Mouse (Mus musculus) hindbrain, embryonic 11.5 days (tissue): ENCODE data around the gene Sema5b. TPM values are rescaled to one million over a fixed set of nuclear protein-coding genes. Genes with fewer than 3 reads are reported as not detected.

Experiments used
- ATAC-seq: fragments of 200-750 bp; cut with Nextera tagmentation; 2 replicates; pipeline ENCODE4 v1.8.0; 2017; ENCODE audit warnings: mild to moderate bottlenecking, moderate TSS enrichment, moderate library complexity; ENCODE audit not compliant: low FRiP score
- DNase-seq: peaks from one replicate; pipeline ENCODE4 v3.0.0-alpha.2; 2015; ENCODE audit warnings: low spot score
- H3K27ac ChIP-seq: fragments of 300-500 bp; sonication (generic); 2 replicates; pipeline ENCODE4 v1.5.1; 2014; ENCODE audit warnings: mild to moderate bottlenecking, low read depth, low read length
- H3K27me3 ChIP-seq: fragments of 300-500 bp; sonication (generic); 2 replicates; pipeline ENCODE4 v1.6.1; 2014; ENCODE audit warnings: mild to moderate bottlenecking, low read length, moderate library complexity, mixed read lengths; ENCODE audit not compliant: control insufficient read depth, insufficient read depth
- H3K36me3 ChIP-seq: fragments of 300-500 bp; sonication (generic); 2 replicates; pipeline ENCODE4 v1.6.1; 2014; ENCODE audit warnings: mild to moderate bottlenecking, low read length, moderate library complexity, mixed read lengths; ENCODE audit not compliant: control insufficient read depth, insufficient read depth
- H3K4me1 ChIP-seq: fragments of 300-500 bp; sonication (generic); replicated peaks from 2 replicates; pipeline ENCODE4 v1.6.1; 2014; ENCODE audit warnings: low read length, mixed read lengths; ENCODE audit not compliant: control insufficient read depth, insufficient read depth
- H3K4me2 ChIP-seq: fragments of 300-500 bp; sonication (generic); replicated peaks from 2 replicates; pipeline ENCODE4 v1.6.1; 2014; ENCODE audit warnings: mild to moderate bottlenecking, low read depth, low read length
- H3K4me3 ChIP-seq: fragments of 300-500 bp; sonication (generic); 2 replicates; pipeline ENCODE4 v1.5.1; 2014; ENCODE audit warnings: low read depth, low read length
- H3K9ac ChIP-seq: fragments of 300-500 bp; sonication (generic); 2 replicates; pipeline ENCODE4 v1.6.1; 2014; ENCODE audit warnings: low read depth, low read length
- H3K9me3 ChIP-seq: fragments of 300-500 bp; sonication (generic); 2 replicates; pipeline ENCODE4 v1.6.1; 2016; ENCODE audit warnings: low read length; ENCODE audit not compliant: control insufficient read depth
- WGBS: fragments of 180-500 bp; shearing (Covaris S2); extraction: QIAGEN DNeasy Blood & Tissue Kit; methylation state at CpG from one replicate; pipeline ENCODE4 v1.1.7; 2014; 5-methylcytosine and 5-hydroxymethylcytosine counted together
- polyA plus RNA-seq: library from polyadenylated mRNA; unstranded; fragments of >200 nt; fragmentation: Nextera tagmentation; extraction: Ambion mirVana; gene quantifications from 2 replicates; pipeline ENCODE4 v1.2.1, GENCODE M21; 2014

The Sema5b gene
- polyA plus RNA-seq, 1 experiment from 2014 or later: 30.1 TPM

DNA sequence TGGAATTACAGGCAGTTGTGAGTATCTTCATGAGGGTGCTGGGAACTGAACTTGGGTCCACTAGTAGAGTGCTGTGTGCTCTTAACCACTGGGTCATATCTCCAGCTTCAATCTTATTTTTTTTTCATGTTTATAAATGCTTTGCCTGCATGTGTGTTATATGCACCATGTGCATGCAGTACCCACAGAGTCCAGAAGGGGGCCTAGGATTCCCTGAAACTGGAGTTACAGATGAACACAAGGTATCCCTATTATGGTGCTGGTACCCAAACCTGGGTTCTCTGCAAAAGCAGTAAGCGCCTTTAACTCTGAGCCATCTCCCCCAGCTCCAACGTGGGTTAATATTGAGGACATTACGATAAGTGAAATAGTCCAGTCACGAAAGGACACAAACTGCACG is 52.5 kb downstream of the Sema5b start:
- H3K27ac ChIP-seq: no peak overlapping the region
- no peak overlapping the region for H3K9ac ChIP-seq
- H3K9me3 ChIP-seq: no peaks in the 10 kb centered on the region
- 100% methylated on average over 5 of the region's 5 CpGs for WGBS
- H3K36me3 ChIP-seq: no peaks in the 10 kb centered on the region
- peaks cover 27% of the 10 kb centered on the region for H3K4me1 ChIP-seq
- H3K4me3 ChIP-seq: no peak overlapping the region
- H3K4me2 ChIP-seq: no peak overlapping the region
- no peaks in the 10 kb centered on the region for H3K27me3 ChIP-seq
- ATAC-seq (no peak), DNase-seq (no peak)

- DNase-seq (no peak), ATAC-seq (peak; percentile 15; the same call in 1 of the 2 replicates)
- Histone ChIP-seq H3K27me3 (no peaks in the 10 kb centered on the region), H3K9ac (no peak overlapping the region), H3K27ac (no peak overlapping the region; the same call in 1 of the 2 replicates), H3K36me3 (no peaks in the 10 kb centered on the region), H3K4me2 (no peak overlapping the region), H3K9me3 (no peaks in the 10 kb centered on the region), H3K4me1 (peaks cover 15% of the 10 kb centered on the region), H3K4me3 (no peak overlapping the region)
- 61% methylated on average over 6 of the region's 6 CpGs for WGBS
Measured at GRCm38 (mm10) chr16:35596241-35596640, 55.3 kb downstream of the Sema5b start.

DNA sequence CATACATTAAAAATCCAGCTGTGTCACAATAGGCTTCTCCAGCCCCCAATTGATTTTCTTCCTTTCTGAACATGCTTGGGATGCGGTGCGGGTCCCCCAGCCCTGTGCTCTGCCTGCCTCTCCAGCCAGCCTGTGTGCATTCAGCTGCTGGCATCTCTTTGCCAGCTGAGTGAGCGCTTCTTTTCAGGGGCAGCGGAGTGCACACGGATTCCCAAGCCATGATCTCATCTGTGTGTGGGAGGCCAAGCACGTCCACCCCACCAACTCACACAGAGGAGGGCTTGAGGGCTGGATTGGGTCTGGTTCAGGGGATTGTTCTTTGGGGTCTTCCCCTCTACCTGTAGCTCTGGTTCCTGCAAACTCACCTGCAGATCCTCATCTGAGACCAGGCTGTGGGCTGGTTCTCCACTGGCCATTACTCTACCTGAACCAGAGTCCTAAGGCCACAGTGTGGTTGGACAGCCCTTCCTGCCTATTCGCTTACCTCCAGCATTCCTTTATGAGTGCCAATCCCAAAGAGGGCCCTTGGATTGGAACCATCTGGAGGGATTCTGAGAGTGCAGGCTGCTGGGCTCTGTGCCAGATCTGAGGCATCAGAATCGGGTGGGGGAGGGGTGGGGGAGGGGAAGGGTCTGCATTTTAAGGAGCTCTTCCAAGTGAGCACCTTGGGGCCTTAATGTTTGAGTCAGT is 55.9 kb downstream of the Sema5b start:
- Histone ChIP-seq H3K9ac (0 out of 2 replicates have a peak overlapping the region, but pooled peaks have one; percentile 12), H3K9me3 (no peaks in the 10 kb centered on the region), H3K4me1 (peaks cover 12% of the 10 kb centered on the region), H3K4me2 (no peak overlapping the region), H3K27ac (peak overlapping the region; percentile 60; the same call in 1 of the 2 replicates), H3K27me3 (no peaks in the 10 kb centered on the region), H3K36me3 (no peaks in the 10 kb centered on the region), H3K4me3 (no peak overlapping the region)
- DNase-seq: peak; percentile 55
- WGBS: 21% methylated on average over 8 of the region's 8 CpGs
- peak; percentile 46 for ATAC-seq

- Histone ChIP-seq H3K27ac (no peak overlapping the region), H3K9ac (no peak overlapping the region), H3K36me3 (no peaks in the 10 kb centered on the region), H3K4me1 (peaks cover 10% of the 10 kb centered on the region), H3K9me3 (no peaks in the 10 kb centered on the region), H3K27me3 (no peaks in the 10 kb centered on the region), H3K4me3 (no peak overlapping the region), H3K4me2 (no peak overlapping the region)
- DNase-seq (no peak), ATAC-seq (no peak)
- WGBS: 14% methylated on average over 6 of the region's 6 CpGs
Measured at GRCm38 (mm10) chr16:35597991-35598390, 57.0 kb downstream of the Sema5b start.

GRCm38 (mm10) chr16:35598802-35599201 is 57.9 kb downstream of the Sema5b start:
- no peaks in the 10 kb centered on the region for H3K27me3 ChIP-seq
- ATAC-seq: no peak
- DNase-seq: no peak
- peaks cover 10% of the 10 kb centered on the region for H3K4me1 ChIP-seq
- H3K9me3 ChIP-seq: no peaks in the 10 kb centered on the region
- H3K9ac ChIP-seq: no peak overlapping the region
- H3K4me2 ChIP-seq: no peak overlapping the region
- 64% methylated on average over 5 of the region's 5 CpGs for WGBS
- H3K36me3 ChIP-seq: no peaks in the 10 kb centered on the region
- no peak overlapping the region for H3K27ac ChIP-seq
- H3K4me3 ChIP-seq: no peak overlapping the region

DNA sequence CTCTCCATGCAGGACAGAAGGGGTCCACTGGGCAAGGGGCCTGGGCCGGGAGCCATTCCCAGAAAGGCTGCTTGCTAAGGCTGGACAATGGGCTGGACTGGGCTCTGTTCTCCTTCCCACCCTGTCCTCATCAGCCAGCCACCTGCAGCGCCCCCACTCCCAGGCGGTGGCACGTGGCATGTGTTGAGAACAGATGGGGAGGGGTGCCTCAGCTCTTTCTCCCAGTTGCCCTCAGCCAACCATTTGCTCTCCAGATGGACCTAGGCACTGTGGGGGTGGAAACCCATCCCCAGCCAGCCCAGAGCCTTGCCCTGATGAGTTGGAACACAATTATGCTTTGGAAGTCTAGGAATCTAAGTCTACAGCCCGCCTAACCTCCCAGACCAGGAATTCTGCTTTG is 59.3 kb downstream of the Sema5b start:
- Histone ChIP-seq H3K9me3 (no peaks in the 10 kb centered on the region), H3K4me2 (no peak overlapping the region), H3K27me3 (no peaks in the 10 kb centered on the region), H3K9ac (no peak overlapping the region), H3K4me3 (no peak overlapping the region), H3K4me1 (peaks cover 10% of the 10 kb centered on the region), H3K27ac (no peak overlapping the region), H3K36me3 (no peaks in the 10 kb centered on the region)
- DNase-seq (no peak), ATAC-seq (no peak)
- WGBS: 77% methylated on average over 5 of the region's 5 CpGs

- 88% methylated on average over 6 of the region's 6 CpGs for WGBS
- ATAC-seq (no peak), DNase-seq (no peak)
- no peaks in the 10 kb centered on the region for H3K9me3 ChIP-seq
- H3K4me1 ChIP-seq: peaks cover 6% of the 10 kb centered on the region
- H3K27ac ChIP-seq: no peak overlapping the region
- no peak overlapping the region for H3K4me2 ChIP-seq
- no peaks in the 10 kb centered on the region for H3K27me3 ChIP-seq
- H3K9ac ChIP-seq: no peak overlapping the region
- no peak overlapping the region for H3K4me3 ChIP-seq
- H3K36me3 ChIP-seq: no peaks in the 10 kb centered on the region
Measured at GRCm38 (mm10) chr16:35601426-35601825, 60.5 kb downstream of the Sema5b start.

DNA sequence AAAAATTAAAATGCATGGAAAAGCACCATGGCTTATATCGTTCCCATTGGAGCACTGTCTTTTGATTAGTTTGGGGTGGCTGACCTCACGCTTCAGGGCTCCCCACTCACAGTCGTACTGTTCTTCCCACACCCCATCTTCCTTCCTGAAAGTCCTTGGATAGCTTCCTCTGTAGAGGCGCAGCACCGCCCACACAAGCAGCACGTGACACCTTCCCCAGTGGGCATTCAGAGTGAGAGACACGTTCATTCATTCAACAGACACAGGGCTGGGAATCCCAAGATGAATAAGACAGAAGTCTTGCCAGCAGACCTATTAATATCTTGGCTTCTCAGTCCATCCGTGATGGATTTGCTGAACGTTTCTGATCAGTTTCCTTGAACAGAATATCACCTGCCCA is 61.6 kb downstream of the Sema5b start:
- Histone ChIP-seq H3K27ac (no peak overlapping the region), H3K9me3 (no peaks in the 10 kb centered on the region), H3K4me1 (0 out of 2 replicates have a peak, but pooled peaks cover 2% of the 10 kb centered on the region), H3K4me3 (no peak overlapping the region), H3K27me3 (no peaks in the 10 kb centered on the region), H3K36me3 (no peaks in the 10 kb centered on the region), H3K4me2 (no peak overlapping the region), H3K9ac (no peak overlapping the region)
- WGBS: 70% methylated on average over 9 of the region's 9 CpGs
- no peak for DNase-seq
- ATAC-seq: no peak
